Mouse (Mus musculus): ENCODE measurements at regions not wholly inside any gene's neighbourhood (a gene's known extent, or its start where the extent isn't known, plus 50 kb on each side); places are given as distances from the start of the nearest gene placed in this dataset.

- no peak for DNase-seq (ENCODE audit: inconsistent ontology term)
Observed at GRCm38 (mm10) chr12:13094111-13094851, 152.6 kb upstream of the Mycn start.

DNA sequence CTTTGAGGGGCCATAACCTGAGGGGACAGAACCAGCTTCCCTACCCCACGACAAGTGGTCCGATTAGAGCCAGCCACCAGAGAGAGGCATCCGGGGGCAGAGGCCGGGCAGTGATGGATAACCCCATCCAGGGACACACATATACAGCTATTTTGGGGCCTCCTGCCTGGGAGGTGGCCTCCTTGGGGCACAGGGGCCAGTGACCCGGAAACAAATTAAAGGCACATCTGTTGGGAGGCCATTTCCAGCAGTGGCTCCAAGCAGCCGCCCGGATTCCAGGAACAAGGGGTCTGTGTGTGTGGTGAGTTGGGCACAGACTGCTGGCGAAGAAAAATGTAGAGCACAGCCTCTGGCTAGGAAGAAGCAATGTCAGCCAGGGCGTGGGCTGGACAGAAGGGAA, 144.2 kb upstream of the Mycn start:
- no peak for DNase-seq (ENCODE audit: inconsistent ontology term)

DNA sequence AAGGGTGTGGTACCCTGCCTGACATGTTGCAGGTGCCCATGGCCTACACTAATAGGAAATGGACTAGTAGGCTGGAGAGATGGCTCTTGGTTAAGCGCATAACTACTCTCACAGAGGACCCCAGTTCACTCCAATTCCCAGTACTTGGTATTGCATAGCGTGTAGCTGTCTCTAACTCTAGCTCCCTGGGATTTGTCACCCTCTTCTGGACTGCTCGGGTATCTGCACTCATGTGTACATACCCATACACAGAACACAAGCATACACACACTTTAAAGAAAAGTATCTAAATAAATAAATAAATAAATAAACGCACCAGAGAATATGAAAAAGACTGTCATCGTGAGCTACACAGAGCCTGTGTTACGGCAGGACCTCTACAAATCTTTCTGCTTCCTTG, 143.8 kb upstream of the Mycn start:
- no peak for DNase-seq (ENCODE audit: inconsistent ontology term)

DNA sequence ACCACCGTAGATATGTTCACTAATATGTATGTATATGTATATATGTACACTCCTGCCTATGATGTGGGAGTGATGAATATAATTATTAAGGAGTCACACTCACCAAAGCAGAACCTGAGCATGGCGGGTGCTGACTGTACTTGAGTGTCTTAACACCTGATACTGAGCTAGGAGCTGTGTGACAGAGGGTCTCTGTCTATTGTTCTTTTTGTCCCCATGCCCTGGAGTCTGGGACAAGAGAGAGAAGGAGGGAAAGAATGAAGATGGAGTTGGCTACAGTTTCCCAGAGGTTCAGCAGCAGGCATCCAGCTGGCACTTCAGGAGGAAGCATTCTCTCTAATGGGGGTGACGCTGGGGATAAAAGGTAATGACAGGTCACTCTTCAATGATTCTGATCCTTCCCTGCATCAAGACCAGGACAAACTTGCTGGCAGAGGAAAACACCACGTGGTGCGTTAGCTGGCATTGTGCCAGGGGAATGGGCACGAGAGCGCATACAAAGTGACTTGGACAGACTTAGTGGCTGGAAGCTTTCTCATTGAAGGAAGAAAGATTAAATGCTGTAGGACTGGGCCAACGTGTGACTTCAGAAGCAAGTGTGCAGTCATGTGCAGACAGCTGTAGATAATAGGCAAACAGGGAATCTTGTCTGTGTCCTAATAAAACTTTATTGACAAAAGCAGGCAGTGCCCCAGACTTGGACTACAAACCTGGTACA, 141.8 kb upstream of the Mycn start:
- peak; percentile 19 for DNase-seq (ENCODE audit: inconsistent ontology term)

DNA sequence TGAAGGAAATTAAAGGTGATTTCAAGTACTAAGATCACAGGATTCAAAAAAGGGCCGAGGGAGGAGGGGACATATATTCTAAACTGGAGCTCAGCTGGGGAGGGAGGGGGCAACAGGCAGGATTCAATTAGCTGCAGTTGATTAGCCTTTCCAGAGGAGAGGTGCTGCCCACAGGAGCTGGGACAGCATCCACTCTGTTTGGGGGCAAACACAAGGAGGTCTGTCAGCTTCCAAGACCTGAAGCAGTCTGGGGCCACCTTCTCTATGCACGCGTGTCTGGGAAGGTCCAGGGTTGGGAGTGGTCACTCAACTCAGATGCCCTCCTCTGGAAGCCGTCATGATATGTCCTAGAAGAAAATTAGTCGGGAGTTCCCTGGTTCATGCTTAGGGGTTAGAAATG, 139.1 kb upstream of the Mycn start:
- no peak for DNase-seq (ENCODE audit: inconsistent ontology term)

GRCm38 (mm10) chr12:13079832-13080231, 138.1 kb upstream of the Mycn start:
- DNase-seq (ENCODE audit: inconsistent ontology term): no peak

GRCm38 (mm10) chr12:13077689-13078088, 136.0 kb upstream of the Mycn start:
- DNase-seq (ENCODE audit: inconsistent ontology term): peak; percentile 55

GRCm38 (mm10) chr12:13076699-13077287, 135.1 kb upstream of the Mycn start:
- peak; percentile 36 for DNase-seq (ENCODE audit: inconsistent ontology term)

GRCm38 (mm10) chr12:13073126-13073886, 131.6 kb upstream of the Mycn start:
- no peak for DNase-seq (ENCODE audit: inconsistent ontology term)

DNA sequence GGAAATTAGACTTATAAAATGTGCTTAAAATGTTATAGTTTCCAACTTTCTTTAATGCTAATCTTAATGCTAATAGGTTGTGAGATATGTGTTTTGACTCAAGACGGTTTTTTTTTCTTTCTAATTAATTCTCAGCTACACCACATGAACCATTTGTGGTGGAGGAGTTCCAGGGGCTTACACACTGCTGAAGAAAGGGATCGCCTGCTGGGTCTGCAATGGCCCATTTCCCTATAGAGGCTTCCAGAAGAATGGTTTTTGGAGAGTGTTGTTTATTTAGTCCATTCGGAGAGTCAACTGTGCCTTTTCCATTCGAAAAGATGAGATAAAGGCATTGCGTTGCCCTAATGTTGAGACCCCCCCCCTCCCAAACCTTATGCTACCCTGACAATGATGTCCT, 125.6 kb upstream of the Mycn start:
- no peak for DNase-seq (ENCODE audit: inconsistent ontology term)

DNA sequence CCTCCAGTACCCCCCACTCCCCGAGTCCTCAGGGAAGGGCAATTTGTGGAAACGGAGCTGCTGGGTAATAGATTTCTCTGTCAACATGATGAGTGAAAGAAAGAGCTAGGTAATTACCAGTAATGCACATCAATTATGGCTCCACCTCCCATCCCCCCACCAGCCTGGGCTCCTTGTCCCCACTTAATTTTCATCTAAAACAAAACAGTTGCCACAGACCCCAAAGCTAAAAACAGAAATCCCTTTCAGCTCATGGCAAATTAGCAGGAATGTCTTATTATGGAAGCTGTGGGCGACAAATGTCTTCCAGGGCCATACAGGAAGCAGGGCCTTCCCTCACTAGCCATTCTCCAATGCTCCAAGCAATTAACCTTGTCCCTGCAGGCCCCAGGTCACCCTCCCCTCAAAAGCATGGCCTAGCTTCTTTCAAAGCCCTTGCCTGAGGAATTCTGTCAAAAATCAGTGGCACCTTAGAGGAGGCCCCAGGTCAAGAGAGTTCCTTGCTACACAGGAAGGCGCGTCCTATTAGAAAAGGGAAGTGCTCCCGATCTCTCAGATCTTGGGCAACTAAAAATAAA, 125.0 kb upstream of the Mycn start:
- no peak for DNase-seq (ENCODE audit: inconsistent ontology term)

GRCm38 (mm10) chr12:13059473-13059872, 117.8 kb upstream of the Mycn start:
- no peak for DNase-seq (ENCODE audit: inconsistent ontology term)

GRCm38 (mm10) chr12:13056246-13056645, 114.5 kb upstream of the Mycn start:
- no peak for DNase-seq (ENCODE audit: inconsistent ontology term)

DNA sequence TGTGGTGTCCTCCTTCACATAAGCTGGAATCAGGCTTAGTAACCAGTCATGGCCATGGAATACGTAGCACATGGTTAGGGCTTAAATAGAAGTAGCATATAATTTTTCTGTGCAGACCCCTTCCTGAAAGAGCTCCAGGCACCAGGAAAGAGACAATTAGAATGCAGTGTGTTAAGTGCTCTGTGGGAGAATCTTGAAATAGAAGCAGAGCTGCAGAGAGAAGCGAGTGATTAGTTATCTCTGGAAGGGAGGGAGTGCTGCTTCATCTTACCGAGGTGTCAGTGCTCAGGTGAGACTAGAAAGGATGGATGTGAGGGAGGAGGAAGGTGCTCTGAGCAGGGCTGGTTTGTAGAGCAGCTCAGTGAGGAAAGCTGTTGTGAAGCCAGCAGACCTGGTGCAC, 112.9 kb upstream of the Mycn start:
- no peak for DNase-seq (ENCODE audit: inconsistent ontology term)

GRCm38 (mm10) chr12:13053746-13054145, 112.0 kb upstream of the Mycn start:
- DNase-seq (ENCODE audit: inconsistent ontology term): no peak

DNA sequence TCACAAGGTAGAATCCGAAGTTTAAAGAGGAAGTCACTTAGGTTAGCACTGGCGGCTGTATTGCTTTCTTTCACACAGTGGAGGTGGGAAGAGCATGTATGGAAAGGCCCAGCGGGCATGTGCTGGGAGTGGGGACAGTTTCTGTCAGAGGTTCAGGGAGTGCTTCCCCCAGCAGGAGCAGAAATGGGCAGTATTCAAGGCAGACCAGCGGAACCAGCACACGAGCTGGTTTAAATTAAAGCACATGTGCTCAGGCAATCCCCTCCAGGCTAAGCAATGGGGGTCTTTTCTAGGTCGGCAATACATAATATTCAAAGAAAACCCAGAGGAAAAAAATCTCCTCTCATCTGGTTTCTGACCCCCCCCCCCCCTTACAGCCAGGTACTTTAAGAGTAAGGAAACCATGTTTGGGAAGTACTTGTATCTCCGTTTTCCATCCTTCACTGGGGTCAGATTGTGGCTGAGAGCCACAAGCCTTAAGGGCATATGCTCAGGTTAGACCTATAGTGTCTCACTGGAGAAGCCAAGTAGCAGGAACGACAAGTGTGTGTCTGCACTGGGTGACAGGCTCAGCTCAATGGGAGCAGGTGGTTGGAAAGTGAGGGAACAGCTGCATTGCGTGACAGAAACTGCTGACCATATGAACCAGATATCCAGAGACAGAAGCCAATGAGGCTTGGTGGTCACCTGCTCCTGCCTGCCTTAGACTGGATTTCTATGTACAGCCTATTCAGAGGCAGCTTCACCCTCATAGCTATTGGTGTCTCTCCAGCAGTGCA, 111.3 kb upstream of the Mycn start:
- DNase-seq (ENCODE audit: inconsistent ontology term): no peak

- no peak for DNase-seq (ENCODE audit: inconsistent ontology term)
Observed at GRCm38 (mm10) chr12:13052164-13052563, 110.5 kb upstream of the Mycn start.

GRCm38 (mm10) chr12:13049659-13050058, 107.9 kb upstream of the Mycn start:
- no peak for DNase-seq (ENCODE audit: inconsistent ontology term)

DNA sequence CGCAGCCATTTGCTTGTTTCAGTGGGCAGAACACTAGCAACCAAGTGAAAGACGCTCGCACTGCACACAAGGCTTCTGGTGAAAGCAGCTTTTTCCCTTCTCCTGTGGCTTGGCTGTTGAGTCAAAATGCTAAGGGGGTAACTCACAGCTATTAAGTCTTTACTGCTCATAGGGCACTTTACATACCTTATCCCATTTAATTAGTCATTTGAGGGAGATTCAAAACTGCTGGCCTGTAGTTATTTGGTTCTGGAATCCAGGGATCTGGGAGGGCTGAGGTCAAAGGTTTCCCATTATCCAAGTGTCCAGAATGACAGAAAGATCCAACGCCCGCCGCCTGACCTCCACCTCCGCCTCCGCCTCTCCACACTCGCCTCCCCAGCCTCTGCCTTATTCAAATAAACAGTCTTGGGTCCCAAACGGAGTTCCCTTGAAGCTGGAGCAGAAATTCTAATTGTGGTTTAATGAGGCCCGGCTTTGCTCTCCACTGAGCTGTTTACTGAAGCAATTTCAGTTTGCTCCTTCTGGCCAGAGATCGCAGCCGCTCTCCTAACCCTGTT, 106.5 kb upstream of the Mycn start:
- peak; percentile 72 for DNase-seq (ENCODE audit: inconsistent ontology term)

DNA sequence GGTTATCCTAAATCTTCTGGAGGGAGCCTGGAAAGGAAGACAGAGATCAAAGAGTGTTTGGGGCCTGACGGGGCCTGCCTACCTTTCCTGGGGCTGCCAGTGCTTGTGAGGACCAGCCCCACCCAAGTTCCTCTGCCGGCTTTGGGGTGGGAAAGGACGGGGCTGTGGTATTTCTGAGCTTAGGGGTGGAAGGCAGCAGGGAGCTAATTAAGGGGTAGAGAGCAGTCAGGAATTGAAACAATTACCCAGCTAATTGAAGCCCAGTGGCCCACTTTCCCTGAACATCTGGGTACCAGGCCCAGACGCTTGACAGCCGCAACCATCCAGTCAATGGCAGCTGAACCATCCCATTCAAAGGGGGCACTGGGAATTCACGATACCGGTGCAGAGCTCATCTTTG, 101.2 kb upstream of the Mycn start:
- DNase-seq (ENCODE audit: inconsistent ontology term): no peak
